Mouse (Mus musculus): ENCODE results near the gene Lrp5. TPM values are rescaled to one million over a fixed set of nuclear protein-coding genes. Genes with fewer than 3 reads are reported as not detected.

Gene Lrp5
- polyA plus RNA-seq (2015; fragmentation: Nextera tagmentation; extraction: Ambion mirVana): 6.6 and 6.8 TPM in 2 replicates

DNA sequence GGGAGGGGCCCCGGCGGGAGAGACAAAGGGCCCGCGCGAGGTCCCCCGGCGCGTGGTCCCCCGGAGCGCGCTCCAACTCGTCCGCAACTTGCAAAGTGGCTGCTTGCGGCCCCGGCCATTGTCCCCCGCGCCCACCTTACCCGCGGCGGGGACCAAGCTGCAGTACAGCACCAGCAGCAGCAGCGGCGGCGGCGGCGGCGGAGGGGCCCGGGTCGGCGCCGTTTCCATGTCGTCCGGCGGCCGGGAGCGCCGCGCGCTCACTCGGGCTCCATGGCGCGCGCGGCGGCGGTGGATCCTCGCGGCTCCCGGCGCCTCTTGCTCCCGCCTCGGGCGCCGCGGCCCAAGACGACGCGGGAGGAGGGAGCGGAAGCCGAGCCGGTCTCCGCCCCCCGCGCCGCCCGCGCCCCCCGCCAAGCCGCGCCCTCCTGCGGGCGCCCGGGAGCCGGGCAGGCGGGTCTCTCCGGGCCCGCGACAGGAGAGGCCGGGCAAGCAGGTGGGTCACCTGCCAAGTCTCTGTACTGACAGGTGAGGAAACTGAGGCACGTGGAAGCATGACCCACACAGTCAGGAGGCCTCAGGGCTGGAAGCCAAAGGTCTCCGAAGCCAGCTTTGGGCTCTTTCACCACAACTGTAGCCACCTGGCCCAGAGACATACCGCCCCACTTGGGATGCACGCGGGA is at the start of gene Lrp5:
TSS of gene Lrp5 (minus strand) at position 350 of the 680 bp plus-strand sequence.
- Histone ChIP-seq H3K9ac (peak within 1 kb of the TSS; percentile 98), H3K4me3 (peak within 1 kb of the TSS; percentile 96), H3K27ac (peak within 1 kb of the TSS; percentile 92), H3K36me3 (no peaks in the 10 kb centered on the region), H3K27me3 (no peaks in the 10 kb centered on the region), H3K4me2 (peak within 1 kb of the TSS; percentile 94), H3K9me3 (no peaks in the 10 kb centered on the region), H3K4me1 (peaks cover 61% of the 10 kb centered on the region)
- 0 out of 2 replicates have a peak, but pooled peaks have one; percentile 20 for ATAC-seq (ENCODE audit: insufficient number of reproducible peaks, low FRiP score, low TSS enrichment, low read depth)
- whole genome bisulfite sequencing: under 1% methylated on average over 49 of the region's 83 CpGs

DNA sequence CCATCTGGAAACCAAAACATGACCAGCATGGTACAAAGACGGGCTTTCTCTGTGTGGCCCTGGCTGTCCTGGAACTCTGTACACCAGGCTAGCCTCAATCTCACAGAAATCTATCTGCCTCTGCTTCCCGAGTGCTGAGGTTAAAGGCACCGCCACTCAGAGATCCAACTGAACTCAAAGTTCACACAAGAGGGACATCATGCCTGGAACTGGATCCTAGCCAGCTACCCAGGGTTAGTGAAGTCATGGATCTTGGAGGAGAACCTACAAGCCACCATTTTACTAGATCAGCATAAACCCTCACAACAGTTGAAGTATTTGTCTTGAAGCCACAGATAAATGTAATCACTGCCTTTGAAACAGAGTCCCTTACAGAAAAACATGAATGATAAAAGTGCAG is 49.6 kb upstream of the Lrp5 start:
- no peaks in the 10 kb centered on the region for H3K27me3 ChIP-seq
- no peaks in the 10 kb centered on the region for H3K4me1 ChIP-seq
- H3K36me3 ChIP-seq: no peaks in the 10 kb centered on the region
- H3K4me3 ChIP-seq: no peak overlapping the region
- no peak overlapping the region for H3K9ac ChIP-seq
- 87% methylated on average over 3 of the region's 3 CpGs for WGBS
- no peak overlapping the region for H3K4me2 ChIP-seq
- H3K27ac ChIP-seq: no peak overlapping the region
- no peaks in the 10 kb centered on the region for H3K9me3 ChIP-seq
- no peak for ATAC-seq (ENCODE audit: insufficient number of reproducible peaks, low FRiP score, low TSS enrichment, low read depth)

DNA sequence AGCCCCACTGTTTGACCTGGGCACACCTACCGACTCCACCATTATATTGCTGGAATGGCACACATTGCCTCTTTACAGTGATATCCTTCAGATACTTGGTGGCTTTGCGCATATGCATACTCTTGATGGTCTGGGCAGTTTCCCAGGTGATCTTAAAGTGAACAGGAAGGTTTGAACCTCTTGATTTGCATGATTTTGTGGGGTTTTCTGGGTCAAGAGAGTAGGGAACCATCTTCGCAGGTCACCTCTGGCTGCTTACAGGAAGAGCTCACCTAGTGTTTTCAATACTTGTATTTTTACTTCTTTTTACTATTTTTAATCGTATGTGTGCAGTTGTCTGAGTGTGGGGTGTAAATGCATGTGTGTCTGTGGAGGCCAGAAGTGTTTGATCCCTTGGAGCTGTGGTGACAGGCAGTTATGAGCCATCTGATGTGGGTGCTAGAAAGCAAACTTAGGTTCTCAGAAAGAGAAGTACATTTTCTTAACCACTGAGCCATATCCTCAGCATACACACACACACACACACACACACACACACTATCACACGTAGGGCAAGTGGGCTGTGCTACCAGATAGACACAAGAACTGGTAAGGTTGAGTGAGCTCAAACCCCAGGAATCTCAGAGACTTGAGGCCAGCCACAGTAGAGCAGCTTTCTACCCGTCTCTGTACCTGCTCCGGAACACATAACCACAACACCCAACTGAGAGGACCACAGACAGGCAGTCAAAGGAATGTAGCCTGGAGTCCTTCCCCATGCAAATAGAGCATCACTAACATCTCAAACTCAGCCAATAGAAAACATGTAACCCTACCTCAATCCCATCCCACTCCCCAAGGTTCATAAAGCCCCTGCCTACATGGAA is 44.6 kb upstream of the Lrp5 start:
- H3K27ac ChIP-seq: no peak overlapping the region
- no peaks in the 10 kb centered on the region for H3K27me3 ChIP-seq
- no peaks in the 10 kb centered on the region for H3K36me3 ChIP-seq
- H3K4me1 ChIP-seq: no peaks in the 10 kb centered on the region
- H3K4me3 ChIP-seq: no peak overlapping the region
- no peak for ATAC-seq (ENCODE audit: insufficient number of reproducible peaks, low FRiP score, low TSS enrichment, low read depth)
- no peaks in the 10 kb centered on the region for H3K9me3 ChIP-seq
- 78% methylated on average over 7 of the region's 7 CpGs for WGBS
- H3K9ac ChIP-seq: no peak overlapping the region
- no peak overlapping the region for H3K4me2 ChIP-seq

DNA sequence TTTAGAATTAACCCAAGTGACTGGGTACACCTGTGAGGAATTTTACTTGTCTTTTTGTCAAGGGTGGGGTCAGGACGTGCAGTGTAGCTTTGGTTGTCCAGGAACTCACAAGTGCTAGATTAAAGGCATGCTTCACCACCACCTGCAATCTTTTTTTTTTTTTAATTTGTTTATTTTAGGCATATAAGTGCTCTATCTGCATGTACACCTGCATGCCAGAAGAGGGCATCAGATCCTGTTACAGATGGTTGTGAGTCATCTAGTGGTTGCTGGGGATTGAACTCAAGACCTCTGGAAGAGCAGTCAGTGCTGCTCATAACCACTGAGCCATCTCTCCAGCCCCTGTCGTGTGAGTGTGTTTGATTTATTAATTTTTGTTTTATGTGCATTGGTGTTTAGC is 42.5 kb upstream of the Lrp5 start:
- no peak overlapping the region for H3K27ac ChIP-seq
- no peak overlapping the region for H3K9ac ChIP-seq
- no peak for ATAC-seq (ENCODE audit: insufficient number of reproducible peaks, low FRiP score, low TSS enrichment, low read depth)
- no peaks in the 10 kb centered on the region for H3K27me3 ChIP-seq
- H3K4me1 ChIP-seq: no peaks in the 10 kb centered on the region
- H3K4me2 ChIP-seq: no peak overlapping the region
- H3K9me3 ChIP-seq: no peaks in the 10 kb centered on the region
- 70% methylated on average over 2 of the region's 2 CpGs for WGBS
- no peaks in the 10 kb centered on the region for H3K36me3 ChIP-seq
- H3K4me3 ChIP-seq: no peak overlapping the region

DNA sequence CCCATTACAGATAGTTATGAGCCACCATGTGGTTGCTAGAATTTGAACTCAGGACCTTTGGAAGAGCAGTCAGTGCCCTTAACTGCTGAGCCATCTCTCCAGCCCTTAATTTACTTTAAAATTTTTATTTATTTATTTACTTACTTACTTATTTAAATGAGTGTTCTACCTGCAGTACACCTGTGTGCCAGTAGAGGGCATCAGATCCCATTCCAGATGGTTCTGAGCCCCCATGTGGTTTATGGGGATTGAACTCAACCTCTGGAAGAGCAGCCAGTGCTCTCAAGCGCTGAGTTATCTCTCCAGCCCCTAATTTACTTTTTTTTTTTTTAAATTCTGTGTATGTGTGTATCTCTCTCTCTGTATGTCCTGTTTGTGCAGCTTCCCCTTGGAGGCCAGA is 38.4 kb upstream of the Lrp5 start:
- no peak for ATAC-seq (ENCODE audit: insufficient number of reproducible peaks, low FRiP score, low TSS enrichment, low read depth)
- no peak overlapping the region for H3K4me3 ChIP-seq
- no peak overlapping the region for H3K27ac ChIP-seq
- no peaks in the 10 kb centered on the region for H3K4me1 ChIP-seq
- no peak overlapping the region for H3K9ac ChIP-seq
- 31% methylated on average over 1 of the region's 1 CpGs for WGBS
- H3K4me2 ChIP-seq: no peak overlapping the region
- no peaks in the 10 kb centered on the region for H3K36me3 ChIP-seq
- no peaks in the 10 kb centered on the region for H3K27me3 ChIP-seq
- H3K9me3 ChIP-seq: no peaks in the 10 kb centered on the region

DNA sequence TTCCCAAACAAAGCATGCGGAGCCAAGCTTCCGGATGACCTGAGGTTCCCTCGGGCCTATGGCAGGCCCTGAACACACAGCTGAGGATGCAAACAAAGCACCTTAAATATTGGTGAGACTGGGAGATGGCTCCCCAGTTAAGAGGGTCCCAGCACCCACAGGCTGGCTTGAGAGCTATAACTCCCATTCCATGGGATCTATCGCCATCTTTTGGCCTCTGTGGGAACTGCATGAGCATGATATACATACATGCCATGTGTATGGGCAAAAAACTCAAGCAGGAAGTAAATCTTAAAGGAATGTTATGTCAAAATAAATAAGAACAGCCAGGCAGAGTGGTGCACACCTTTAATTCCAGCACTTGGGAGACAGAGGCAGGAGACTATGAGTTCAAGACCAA is 37.5 kb upstream of the Lrp5 start:
- no peak overlapping the region for H3K4me2 ChIP-seq

DNA sequence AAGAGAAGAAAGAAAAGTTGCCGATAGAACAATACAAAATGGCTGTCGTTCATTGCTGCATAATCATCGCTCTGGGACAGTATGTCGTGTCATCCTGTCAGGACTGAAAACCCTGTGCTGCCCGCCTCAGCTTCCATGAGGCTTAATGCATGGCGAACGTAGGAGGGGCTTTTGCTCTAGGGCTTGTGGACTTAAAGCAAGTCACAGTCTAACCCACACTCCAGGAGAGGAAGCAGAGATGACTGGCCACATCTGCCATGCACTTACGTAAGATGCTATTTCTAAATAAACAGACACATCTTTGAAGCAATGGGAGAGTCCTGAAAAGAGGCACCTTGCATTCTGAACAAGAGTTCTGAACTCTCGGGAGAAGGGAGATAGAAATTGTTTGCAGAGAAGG is 36.8 kb upstream of the Lrp5 start:
- Histone ChIP-seq H3K27ac (no peak overlapping the region), H3K9ac (no peak overlapping the region), H3K36me3 (no peaks in the 10 kb centered on the region), H3K4me2 (no peak overlapping the region), H3K27me3 (no peaks in the 10 kb centered on the region), H3K4me3 (no peak overlapping the region), H3K4me1 (peaks cover 10% of the 10 kb centered on the region), H3K9me3 (no peaks in the 10 kb centered on the region)
- WGBS: 90% methylated on average over 9 of the region's 9 CpGs
- ATAC-seq (ENCODE audit: insufficient number of reproducible peaks, low FRiP score, low TSS enrichment, low read depth): no peak

More for the DNA sequence above, 37.5 kb upstream of the Lrp5 start:
- peaks cover 8% of the 10 kb centered on the region for H3K4me1 ChIP-seq
- no peak for ATAC-seq (ENCODE audit: insufficient number of reproducible peaks, low FRiP score, low TSS enrichment, low read depth)
- H3K4me3 ChIP-seq: no peak overlapping the region
- no peak overlapping the region for H3K9ac ChIP-seq
- H3K9me3 ChIP-seq: no peaks in the 10 kb centered on the region
- H3K36me3 ChIP-seq: no peaks in the 10 kb centered on the region
- no peak overlapping the region for H3K27ac ChIP-seq
- WGBS: 81% methylated on average over 4 of the region's 4 CpGs
- H3K27me3 ChIP-seq: no peaks in the 10 kb centered on the region

DNA sequence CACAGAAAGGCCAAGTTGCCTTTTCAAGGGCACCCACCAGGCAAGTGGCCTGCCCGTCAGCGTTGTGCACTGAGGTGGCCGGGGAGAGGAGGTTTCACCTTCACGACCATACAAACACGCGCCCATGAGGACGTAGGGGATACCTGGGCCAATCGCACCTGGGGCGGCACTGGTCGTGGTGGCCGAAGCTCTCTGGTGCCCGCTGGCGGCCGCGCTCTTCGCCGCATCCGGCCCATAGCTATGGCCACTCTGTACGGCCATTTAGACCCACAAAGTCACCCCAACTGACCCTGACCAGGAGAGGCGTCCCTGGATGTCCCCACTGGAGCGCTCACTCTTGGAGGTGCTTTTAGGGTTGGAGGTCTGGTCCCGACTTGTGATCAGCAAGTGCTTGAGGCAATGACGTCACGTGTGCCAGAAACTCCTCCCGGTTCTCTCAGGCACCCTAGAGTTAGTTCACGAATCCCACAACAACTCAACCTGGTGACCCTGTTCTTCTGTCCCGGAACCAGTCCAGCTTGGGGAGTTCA is 33.1 kb upstream of the Lrp5 start:
- Histone ChIP-seq H3K9ac (0 out of 2 replicates have a peak overlapping the region, but pooled peaks have one; percentile 33), H3K4me1 (peaks cover 10% of the 10 kb centered on the region), H3K9me3 (no peaks in the 10 kb centered on the region), H3K4me2 (peak overlapping the region; percentile 95), H3K36me3 (peaks cover 37% of the 10 kb centered on the region), H3K27me3 (no peaks in the 10 kb centered on the region), H3K27ac (peak overlapping the region; percentile 57), H3K4me3 (peak overlapping the region; percentile 46)
- peak; percentile 69 for ATAC-seq (ENCODE audit: insufficient number of reproducible peaks, low FRiP score, low TSS enrichment, low read depth)
- 2% methylated on average over 27 of the region's 27 CpGs for WGBS

DNA sequence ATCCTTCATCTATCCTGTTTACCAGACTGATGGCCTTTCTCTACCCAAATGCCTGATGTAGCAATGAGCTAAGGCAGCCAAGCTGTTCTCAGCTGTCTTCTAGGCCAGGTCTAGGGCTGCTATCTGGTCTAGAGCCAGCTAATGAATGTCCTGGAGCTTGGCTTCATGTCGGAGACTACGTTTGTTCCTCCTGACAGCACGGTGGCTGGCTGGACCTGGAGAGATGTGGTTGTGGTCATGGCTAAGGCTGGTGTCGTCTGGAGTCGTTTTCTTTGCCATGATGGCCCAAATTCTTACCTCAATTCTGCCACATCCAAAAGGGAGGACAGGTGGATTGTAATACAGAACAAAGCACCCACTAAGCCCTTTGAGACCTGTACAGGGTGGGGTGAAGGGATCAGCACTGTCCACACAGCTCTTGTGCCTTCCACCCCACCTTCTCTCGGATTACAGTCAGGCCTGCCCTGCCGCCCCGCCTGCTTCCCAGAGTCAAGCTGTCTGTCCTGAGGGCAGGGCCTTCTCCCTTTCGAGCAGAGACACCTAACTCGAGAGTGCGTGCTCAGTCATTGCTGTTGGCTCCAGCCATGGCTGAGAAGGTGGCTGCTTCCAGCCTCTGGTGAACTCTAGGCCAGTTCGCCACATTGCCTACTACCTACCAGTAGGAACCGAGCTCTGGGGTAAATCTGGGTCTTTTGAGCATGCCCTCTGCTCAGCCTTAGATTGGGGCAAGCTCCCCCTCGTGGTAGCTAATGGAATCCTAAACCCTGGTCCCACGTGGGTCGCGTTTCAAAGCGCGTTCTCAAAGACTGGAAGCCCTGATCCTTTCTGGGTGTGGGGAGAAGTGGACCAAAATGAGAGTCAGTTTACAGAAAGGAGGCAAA is 32.4 kb upstream of the Lrp5 start:
- peak overlapping the region; percentile 46 for H3K4me3 ChIP-seq
- no peak for ATAC-seq (ENCODE audit: insufficient number of reproducible peaks, low FRiP score, low TSS enrichment, low read depth)
- 35% methylated on average over 19 of the region's 19 CpGs for WGBS
- no peaks in the 10 kb centered on the region for H3K27me3 ChIP-seq
- H3K4me1 ChIP-seq: peaks cover 10% of the 10 kb centered on the region
- H3K36me3 ChIP-seq: peaks cover 41% of the 10 kb centered on the region
- H3K9ac ChIP-seq: 0 out of 2 replicates have a peak overlapping the region, but pooled peaks have one; percentile 33
- H3K4me2 ChIP-seq: peak overlapping the region; percentile 95
- H3K27ac ChIP-seq: peak overlapping the region; percentile 57
- no peaks in the 10 kb centered on the region for H3K9me3 ChIP-seq

DNA sequence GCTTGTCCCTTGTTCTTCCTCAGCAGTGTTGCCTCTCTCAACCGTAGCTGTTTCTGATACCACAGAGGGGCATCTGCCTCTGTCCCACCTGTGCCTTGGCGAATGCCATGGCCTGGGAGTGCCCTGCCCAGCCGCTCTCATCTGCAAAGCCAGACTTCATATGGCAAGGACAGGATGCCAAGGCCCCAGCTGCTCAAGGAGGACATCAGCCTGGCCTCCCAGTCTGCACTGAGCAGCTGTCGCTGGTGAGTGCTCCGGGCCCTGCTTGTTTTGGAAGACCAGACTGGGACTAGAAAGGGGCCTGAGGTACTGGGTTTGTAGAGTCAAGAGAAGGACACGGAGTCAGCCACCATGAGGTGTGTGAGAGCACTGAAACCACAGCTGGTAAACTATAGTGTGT is 28.0 kb upstream of the Lrp5 start:
- Histone ChIP-seq H3K27me3 (no peaks in the 10 kb centered on the region), H3K4me2 (no peak overlapping the region), H3K9ac (no peak overlapping the region), H3K27ac (no peak overlapping the region), H3K4me1 (peaks cover 10% of the 10 kb centered on the region), H3K36me3 (peaks cover 45% of the 10 kb centered on the region), H3K9me3 (no peaks in the 10 kb centered on the region), H3K4me3 (no peak overlapping the region)
- no peak for ATAC-seq (ENCODE audit: insufficient number of reproducible peaks, low FRiP score, low TSS enrichment, low read depth)
- WGBS: 89% methylated on average over 6 of the region's 6 CpGs

DNA sequence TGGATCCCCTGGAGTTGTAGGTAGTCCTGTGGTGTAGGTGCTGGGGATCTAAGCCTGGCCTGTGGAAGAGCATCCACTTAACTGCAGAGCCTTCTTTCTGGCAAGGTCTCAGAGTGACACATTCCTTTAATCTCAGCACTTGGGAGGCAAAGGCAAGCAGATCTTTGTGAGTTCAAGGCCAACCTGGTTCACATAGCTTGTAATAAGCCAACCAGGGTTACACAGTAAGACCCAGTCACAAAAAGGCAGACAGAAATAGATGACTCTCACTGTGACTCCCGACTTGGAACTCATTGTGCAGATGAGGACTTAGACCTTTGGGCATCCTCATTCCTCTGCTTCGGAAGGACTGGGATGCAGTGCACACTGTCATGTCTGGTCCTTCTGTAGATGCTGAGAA is 24.1 kb upstream of the Lrp5 start:
- WGBS: 92% methylated on average over 2 of the region's 2 CpGs
- no peak overlapping the region for H3K27ac ChIP-seq
- H3K27me3 ChIP-seq: no peaks in the 10 kb centered on the region
- no peaks in the 10 kb centered on the region for H3K9me3 ChIP-seq
- peaks cover 17% of the 10 kb centered on the region for H3K36me3 ChIP-seq
- H3K4me1 ChIP-seq: peaks cover 14% of the 10 kb centered on the region
- no peak for ATAC-seq (ENCODE audit: insufficient number of reproducible peaks, low FRiP score, low TSS enrichment, low read depth)
- H3K9ac ChIP-seq: no peak overlapping the region
- H3K4me2 ChIP-seq: no peak overlapping the region
- H3K4me3 ChIP-seq: no peak overlapping the region

Measured in limb, embryonic 15.5 days (tissue).